Mouse (Mus musculus): ENCODE data around the gene Macrod2. TPM values are rescaled to one million over a fixed set of nuclear protein-coding genes. Genes with fewer than 3 reads are reported as not detected.

Gene Macrod2
- polyA plus RNA-seq, 1 experiment from 2014 or later = 59.2 TPM

GRCm38 (mm10) chr2:142257501-142257900 lies 1862.4 kb downstream of the Macrod2 start:
- WGBS = 89% methylated on average over 1 of the region's 1 CpGs
- no peak overlapping the region for H3K4me3 ChIP-seq

GRCm38 (mm10) chr2:142261046-142261445 lies 1865.9 kb downstream of the Macrod2 start:
- Histone ChIP-seq H3K4me1 (no peaks in the 10 kb centered on the region), H3K27me3 (no peaks in the 10 kb centered on the region), H3K9me3 (replicated peaks) (no peaks in the 10 kb centered on the region), H3K9ac (no peak overlapping the region), H3K27ac (no peak overlapping the region), H3K4me3 (no peak overlapping the region), H3K4me2 (replicated peaks) (no peak overlapping the region), H3K36me3 (no peaks in the 10 kb centered on the region)
- WGBS = 96% methylated on average over 6 of the region's 6 CpGs
- no peak for ATAC-seq (ENCODE audit: low FRiP score)

More at GRCm38 (mm10) chr2:142257501-142257900, 1862.4 kb downstream of the Macrod2 start:
- H3K4me1 ChIP-seq = 0 out of 2 replicates have a peak, but pooled peaks cover 2% of the 10 kb centered on the region
- no peak for ATAC-seq (ENCODE audit: low FRiP score)
- no peaks in the 10 kb centered on the region for H3K9me3 ChIP-seq (replicated peaks)
- H3K9ac ChIP-seq = no peak overlapping the region
- H3K27ac ChIP-seq = no peak overlapping the region
- no peaks in the 10 kb centered on the region for H3K27me3 ChIP-seq
- no peaks in the 10 kb centered on the region for H3K36me3 ChIP-seq
- H3K4me2 ChIP-seq (replicated peaks) = no peak overlapping the region

DNA sequence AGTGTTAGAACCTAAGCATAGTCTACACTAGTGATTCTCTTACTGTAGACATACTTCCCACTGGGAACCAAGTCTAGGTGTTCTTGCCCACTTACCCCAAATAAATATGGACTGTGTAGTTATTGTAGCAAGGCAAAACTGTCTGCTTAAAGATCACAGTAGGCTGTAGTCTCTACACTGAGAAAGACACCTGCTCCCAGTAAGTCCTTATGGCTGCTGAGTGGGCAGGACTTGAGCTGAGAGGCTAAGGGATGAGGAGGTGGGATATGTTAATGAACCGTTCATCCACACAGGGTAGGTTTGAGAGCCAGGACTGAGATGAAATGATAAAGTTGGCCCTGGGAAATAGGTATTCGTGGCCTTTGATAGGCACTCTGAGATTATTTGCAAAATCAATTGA lies 1869.6 kb downstream of the Macrod2 start:
- Histone ChIP-seq H3K4me1 (no peaks in the 10 kb centered on the region), H3K9me3 (replicated peaks) (no peaks in the 10 kb centered on the region), H3K36me3 (no peaks in the 10 kb centered on the region), H3K27me3 (no peaks in the 10 kb centered on the region), H3K9ac (no peak overlapping the region), H3K27ac (no peak overlapping the region), H3K4me3 (no peak overlapping the region), H3K4me2 (replicated peaks) (no peak overlapping the region)
- 86% methylated on average over 2 of the region's 2 CpGs for WGBS
- no peak for ATAC-seq (ENCODE audit: low FRiP score)

GRCm38 (mm10) chr2:142267836-142268235 lies 1872.7 kb downstream of the Macrod2 start:
- Histone ChIP-seq H3K4me2 (replicated peaks) (no peak overlapping the region), H3K27me3 (no peaks in the 10 kb centered on the region), H3K9ac (no peak overlapping the region), H3K36me3 (no peaks in the 10 kb centered on the region), H3K27ac (no peak overlapping the region), H3K9me3 (replicated peaks) (no peaks in the 10 kb centered on the region), H3K4me1 (no peaks in the 10 kb centered on the region), H3K4me3 (no peak overlapping the region)
- no peak for ATAC-seq (ENCODE audit: low FRiP score)
- 83% methylated on average over 2 of the region's 2 CpGs for WGBS

GRCm38 (mm10) chr2:142286761-142287160 lies 1891.7 kb downstream of the Macrod2 start:
- H3K36me3 ChIP-seq = no peaks in the 10 kb centered on the region
- no peak overlapping the region for H3K9ac ChIP-seq
- H3K27me3 ChIP-seq = no peaks in the 10 kb centered on the region
- no peak overlapping the region for H3K27ac ChIP-seq
- ATAC-seq (ENCODE audit: low FRiP score) = no peak
- WGBS = 60% methylated on average over 1 of the region's 1 CpGs
- no peak overlapping the region for H3K4me2 ChIP-seq (replicated peaks)
- no peaks in the 10 kb centered on the region for H3K4me1 ChIP-seq
- no peaks in the 10 kb centered on the region for H3K9me3 ChIP-seq (replicated peaks)
- H3K4me3 ChIP-seq = no peak overlapping the region

GRCm38 (mm10) chr2:142294831-142295230 lies 1899.7 kb downstream of the Macrod2 start:
- H3K4me1 ChIP-seq = no peaks in the 10 kb centered on the region
- no peak overlapping the region for H3K27ac ChIP-seq
- no peak overlapping the region for H3K9ac ChIP-seq
- WGBS = 62% methylated on average over 4 of the region's 4 CpGs
- no peaks in the 10 kb centered on the region for H3K27me3 ChIP-seq
- no peaks in the 10 kb centered on the region for H3K36me3 ChIP-seq
- ATAC-seq (ENCODE audit: low FRiP score) = no peak
- no peak overlapping the region for H3K4me3 ChIP-seq
- H3K9me3 ChIP-seq (replicated peaks) = no peaks in the 10 kb centered on the region
- no peak overlapping the region for H3K4me2 ChIP-seq (replicated peaks)

DNA sequence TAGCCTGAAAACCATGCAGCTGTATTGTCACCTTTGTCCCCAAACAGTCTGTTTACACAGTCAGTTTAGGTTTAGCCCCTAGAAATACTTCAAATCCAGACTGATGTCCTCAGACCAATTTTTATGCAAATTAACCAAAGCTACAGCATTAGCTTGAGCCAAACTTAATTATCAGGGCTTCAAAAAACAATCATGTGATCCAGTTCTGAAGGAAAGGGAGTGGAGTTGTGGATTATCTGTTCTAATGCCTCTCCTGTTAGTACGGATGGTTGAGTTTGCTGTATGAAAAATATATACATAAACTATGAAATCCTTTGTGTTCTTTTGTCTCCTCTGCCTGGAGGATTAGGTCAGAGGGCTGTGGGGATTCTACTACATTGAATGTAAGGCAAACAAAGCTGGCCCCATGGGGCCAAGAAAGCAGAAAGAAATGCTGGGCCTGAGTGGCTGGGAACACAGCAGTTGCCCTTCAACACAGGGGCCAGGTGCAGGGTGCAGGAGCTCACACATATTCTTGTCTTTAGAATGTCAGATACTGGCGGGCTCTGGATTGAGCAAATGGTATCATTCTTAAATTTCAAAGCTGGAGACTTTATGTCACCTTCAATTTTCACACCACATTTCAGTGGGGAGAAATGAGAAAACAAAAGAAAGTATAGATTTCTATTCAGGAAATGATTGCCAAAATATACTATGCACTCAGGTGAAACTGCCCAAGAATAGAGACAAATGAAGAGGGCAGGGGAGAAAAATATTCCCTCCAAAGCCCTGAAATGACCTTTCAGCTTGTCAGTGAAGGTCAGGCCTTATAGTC lies 1908.2 kb downstream of the Macrod2 start:
- peak overlapping the region; percentile 64 for H3K27ac ChIP-seq
- H3K9me3 ChIP-seq (replicated peaks) = no peaks in the 10 kb centered on the region; the same call in 1 of the 2 replicates
- WGBS = 10% methylated on average over 2 of the region's 2 CpGs
- peaks cover 2% of the 10 kb centered on the region; the same call in 1 of the 2 replicates for H3K4me1 ChIP-seq
- no peaks in the 10 kb centered on the region for H3K27me3 ChIP-seq
- peak; percentile 91 for ATAC-seq (ENCODE audit: low FRiP score)
- no peak overlapping the region for H3K4me2 ChIP-seq (replicated peaks)
- no peak overlapping the region for H3K9ac ChIP-seq
- H3K36me3 ChIP-seq = no peaks in the 10 kb centered on the region
- no peak overlapping the region for H3K4me3 ChIP-seq

- WGBS = 53% methylated on average over 2 of the region's 2 CpGs
- no peak overlapping the region for H3K4me2 ChIP-seq (replicated peaks)
- ATAC-seq (ENCODE audit: low FRiP score) = peak; percentile 80
- no peak overlapping the region for H3K4me3 ChIP-seq
- no peaks in the 10 kb centered on the region; the same call in 1 of the 2 replicates for H3K9me3 ChIP-seq (replicated peaks)
- no peaks in the 10 kb centered on the region for H3K27me3 ChIP-seq
- H3K27ac ChIP-seq = peak overlapping the region; percentile 64
- H3K4me1 ChIP-seq = peaks cover 2% of the 10 kb centered on the region; the same call in 1 of the 2 replicates
- no peaks in the 10 kb centered on the region for H3K36me3 ChIP-seq
- H3K9ac ChIP-seq = no peak overlapping the region
Observed at GRCm38 (mm10) chr2:142303912-142304182, 1908.7 kb downstream of the Macrod2 start.

- no peaks in the 10 kb centered on the region for H3K27me3 ChIP-seq
- H3K27ac ChIP-seq = no peak overlapping the region
- H3K4me1 ChIP-seq = no peaks in the 10 kb centered on the region
- no peaks in the 10 kb centered on the region for H3K36me3 ChIP-seq
- H3K4me2 ChIP-seq (replicated peaks) = no peak overlapping the region
- H3K9ac ChIP-seq = no peak overlapping the region
- no peaks in the 10 kb centered on the region for H3K9me3 ChIP-seq (replicated peaks)
- 62% methylated on average over 3 of the region's 3 CpGs for WGBS
- no peak for ATAC-seq (ENCODE audit: low FRiP score)
- no peak overlapping the region for H3K4me3 ChIP-seq
Observed at GRCm38 (mm10) chr2:142323158-142323557, 1928.0 kb downstream of the Macrod2 start.

DNA sequence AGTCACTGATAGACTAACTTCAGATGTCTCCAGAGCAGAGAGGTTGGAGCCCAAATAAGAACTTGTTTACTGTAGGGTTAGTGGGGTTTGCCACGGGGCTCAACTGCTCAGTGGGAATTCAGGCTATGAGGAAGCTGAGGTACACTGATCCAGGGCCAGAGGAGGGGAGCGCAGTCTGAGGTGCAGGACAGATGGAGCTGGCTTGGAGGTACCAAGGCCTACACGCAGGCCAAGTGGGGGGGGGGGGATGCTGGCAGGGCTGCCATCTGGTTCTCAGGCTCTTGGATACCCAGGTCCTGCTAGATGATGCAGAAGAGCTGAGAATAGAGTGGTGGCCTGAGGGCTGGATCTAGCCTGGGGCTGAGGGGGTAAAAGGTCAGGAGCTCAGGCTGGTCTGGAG lies 1931.6 kb downstream of the Macrod2 start:
- Histone ChIP-seq H3K4me3 (no peak overlapping the region), H3K27ac (no peak overlapping the region), H3K9me3 (replicated peaks) (no peaks in the 10 kb centered on the region), H3K9ac (no peak overlapping the region), H3K4me1 (no peaks in the 10 kb centered on the region), H3K4me2 (replicated peaks) (no peak overlapping the region), H3K27me3 (no peaks in the 10 kb centered on the region), H3K36me3 (no peaks in the 10 kb centered on the region)
- ATAC-seq (ENCODE audit: low FRiP score) = no peak
- WGBS = 95% methylated on average over 3 of the region's 3 CpGs

DNA sequence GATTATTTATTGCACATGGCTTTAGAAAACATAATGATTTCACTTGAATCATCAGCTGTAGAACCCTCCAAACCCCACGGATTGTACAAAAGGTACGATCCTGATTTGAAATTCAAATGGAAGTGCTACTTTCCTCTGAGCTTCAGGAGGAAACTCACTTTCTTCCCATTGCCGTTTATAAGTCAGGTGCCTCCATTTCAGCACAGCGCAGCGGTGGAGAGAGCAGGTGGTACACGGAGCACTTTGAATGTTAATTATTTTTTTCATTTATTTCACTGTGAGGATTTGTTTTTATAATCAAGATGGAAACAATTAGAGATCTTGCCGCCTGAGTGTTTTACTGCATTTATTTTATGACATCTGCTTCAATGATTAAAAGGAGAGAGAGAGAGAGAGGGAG lies 1934.7 kb downstream of the Macrod2 start:
- no peak overlapping the region for H3K9ac ChIP-seq
- H3K4me2 ChIP-seq (replicated peaks) = no peak overlapping the region
- no peaks in the 10 kb centered on the region for H3K36me3 ChIP-seq
- 68% methylated on average over 7 of the region's 7 CpGs for WGBS
- ATAC-seq (ENCODE audit: low FRiP score) = no peak
- H3K4me3 ChIP-seq = no peak overlapping the region
- H3K27me3 ChIP-seq = no peaks in the 10 kb centered on the region
- no peaks in the 10 kb centered on the region for H3K9me3 ChIP-seq (replicated peaks)
- peaks cover 6% of the 10 kb centered on the region for H3K4me1 ChIP-seq
- H3K27ac ChIP-seq = no peak overlapping the region

DNA sequence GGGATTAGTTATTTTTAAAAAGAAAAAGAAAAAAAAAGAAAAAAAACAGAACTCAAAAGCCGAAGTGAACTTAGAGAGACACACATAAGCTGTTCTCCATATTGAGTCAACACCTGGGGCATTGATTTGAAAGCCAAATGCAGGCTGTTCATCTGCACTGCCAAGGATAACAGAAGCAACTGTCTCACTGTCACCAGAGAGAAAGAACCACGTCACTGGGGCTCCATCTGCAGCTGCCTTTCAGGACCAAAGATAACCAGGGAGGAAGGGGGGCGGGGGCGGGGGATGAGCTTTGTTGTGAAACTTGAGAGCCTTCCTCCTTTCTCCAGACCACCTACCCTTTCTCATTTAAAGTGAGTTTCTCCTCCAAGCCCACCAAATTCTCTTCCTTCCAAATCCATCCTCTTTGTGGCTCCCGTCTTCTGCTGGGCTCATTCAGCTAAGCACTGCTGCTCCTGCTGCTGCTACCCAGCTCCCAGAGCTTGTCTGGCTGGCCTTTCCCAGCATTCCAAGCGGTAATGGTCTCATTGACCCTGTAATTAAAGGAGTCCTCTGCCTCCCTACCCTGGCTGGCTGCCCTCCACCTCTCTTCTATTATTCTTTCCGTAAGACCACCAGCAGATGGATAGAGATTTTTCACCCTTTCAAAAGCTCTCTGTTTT lies 1939.5 kb downstream of the Macrod2 start:
- no peak overlapping the region for H3K9ac ChIP-seq
- no peak overlapping the region for H3K4me3 ChIP-seq

More for the DNA sequence above, 1939.5 kb downstream of the Macrod2 start:
- Histone ChIP-seq H3K4me2 (replicated peaks) (peak overlapping the region; percentile 38), H3K27me3 (no peaks in the 10 kb centered on the region), H3K9me3 (replicated peaks) (no peaks in the 10 kb centered on the region), H3K27ac (peak overlapping the region; percentile 78), H3K36me3 (no peaks in the 10 kb centered on the region), H3K4me1 (peaks cover 11% of the 10 kb centered on the region)
- ATAC-seq (ENCODE audit: low FRiP score) = peak; percentile 93
- WGBS = 5% methylated on average over 7 of the region's 7 CpGs
